Mouse (Mus musculus): ENCODE measurements around the gene Rasgrp1. TPM values are rescaled to one million over a fixed set of nuclear protein-coding genes. Genes with fewer than 3 reads are reported as not detected.

Gene Rasgrp1
- polyA plus RNA-seq (2015; fragmentation: Nextera tagmentation; extraction: Ambion mirVana), result 0.56 and 0.95 TPM in 2 replicates

GRCm38 (mm10) chr2:117342547-117343239 lies at the start of gene Rasgrp1:
Rasgrp1 (minus strand) TSS chr2:117343001.
- no peaks in the 10 kb centered on the region for H3K36me3 ChIP-seq
- peaks cover 40% of the 10 kb centered on the region for H3K27me3 ChIP-seq
- peak within 1 kb of the TSS; percentile 65 for H3K9ac ChIP-seq
- peak; percentile 88 for ATAC-seq (ENCODE audit: low read depth)
- H3K27ac ChIP-seq (replicated peaks), result no peak within 1 kb of the TSS
- peak within 1 kb of the TSS; percentile 88 for H3K4me2 ChIP-seq
- H3K4me1 ChIP-seq (replicated peaks), result peaks cover 15% of the 10 kb centered on the region
- WGBS, result 2% methylated on average over 56 of the region's 56 CpGs
- peak within 1 kb of the TSS; percentile 49 for H3K4me3 ChIP-seq
- no peaks in the 10 kb centered on the region for H3K9me3 ChIP-seq

DNA sequence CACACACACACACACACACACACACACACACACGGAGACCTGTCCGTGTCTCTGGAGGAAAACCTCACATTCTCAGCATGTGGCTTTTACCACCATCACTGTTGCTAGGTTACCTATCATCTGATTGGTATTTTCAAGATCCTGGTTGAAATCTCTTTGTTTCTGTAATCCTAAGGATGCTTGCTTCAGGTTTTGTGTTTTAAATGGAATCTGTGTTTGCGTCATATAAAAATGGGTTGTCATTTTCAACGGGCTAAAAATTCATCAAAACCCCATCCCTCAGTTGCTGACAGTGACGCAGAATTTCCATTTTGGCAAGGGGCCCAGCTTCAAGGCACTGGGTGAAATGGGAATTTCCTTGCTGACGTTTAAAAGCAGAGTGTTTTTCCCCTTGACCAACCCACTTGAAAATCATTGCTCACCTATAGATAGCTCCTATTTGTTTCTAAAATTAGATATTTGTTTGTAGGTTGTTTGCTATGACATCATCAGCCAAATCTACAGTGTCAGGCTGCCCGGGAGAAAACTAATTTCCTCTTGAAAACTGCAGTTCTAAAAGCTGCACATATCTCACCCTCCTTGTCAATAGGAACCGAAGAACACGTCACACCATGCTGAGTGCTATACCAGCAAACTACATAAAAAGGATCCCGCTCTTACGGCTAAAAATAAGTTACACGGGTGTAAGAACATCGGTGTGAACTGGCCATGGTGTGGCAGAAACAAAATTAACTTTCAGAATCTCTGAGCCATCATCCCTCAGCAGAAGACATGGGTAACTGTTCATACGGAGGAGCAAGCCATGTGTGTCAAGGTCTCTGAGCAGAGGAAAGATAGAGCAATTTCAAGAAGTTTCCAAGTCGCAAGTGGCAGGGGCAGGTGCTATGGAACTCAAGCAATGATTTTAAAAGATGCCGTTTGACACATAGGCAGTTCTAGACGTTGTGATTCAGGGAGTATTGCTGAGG lies 47.4 kb upstream of the Rasgrp1 start:
- Histone ChIP-seq H3K4me2 (no peak overlapping the region), H3K27ac (replicated peaks) (no peak overlapping the region), H3K36me3 (no peaks in the 10 kb centered on the region), H3K4me1 (replicated peaks) (peaks cover 11% of the 10 kb centered on the region), H3K9me3 (no peaks in the 10 kb centered on the region), H3K4me3 (no peak overlapping the region), H3K9ac (no peak overlapping the region), H3K27me3 (no peaks in the 10 kb centered on the region)
- whole genome bisulfite sequencing, result 78% methylated on average over 17 of the region's 17 CpGs
- no peak for ATAC-seq (ENCODE audit: low read depth)

- no peak overlapping the region for H3K9ac ChIP-seq
- no peaks in the 10 kb centered on the region for H3K9me3 ChIP-seq
- no peak overlapping the region for H3K27ac ChIP-seq (replicated peaks)
- H3K27me3 ChIP-seq, result no peaks in the 10 kb centered on the region
- H3K36me3 ChIP-seq, result no peaks in the 10 kb centered on the region
- H3K4me1 ChIP-seq (replicated peaks), result peaks cover 11% of the 10 kb centered on the region
- no peak for ATAC-seq (ENCODE audit: low read depth)
- H3K4me3 ChIP-seq, result no peak overlapping the region
- H3K4me2 ChIP-seq, result no peak overlapping the region
- 79% methylated on average over 3 of the region's 3 CpGs for WGBS
Observed at GRCm38 (mm10) chr2:117389460-117389859, 46.7 kb upstream of the Rasgrp1 start.

- peaks cover 18% of the 10 kb centered on the region for H3K4me1 ChIP-seq (replicated peaks)
- H3K9me3 ChIP-seq, result no peaks in the 10 kb centered on the region
- H3K27ac ChIP-seq (replicated peaks), result no peak overlapping the region
- ATAC-seq (ENCODE audit: low read depth), result no peak
- H3K27me3 ChIP-seq, result no peaks in the 10 kb centered on the region
- WGBS, result 96% methylated on average over 4 of the region's 4 CpGs
- no peaks in the 10 kb centered on the region for H3K36me3 ChIP-seq
- H3K9ac ChIP-seq, result no peak overlapping the region
- H3K4me2 ChIP-seq, result no peak overlapping the region
- H3K4me3 ChIP-seq, result no peak overlapping the region
Observed at GRCm38 (mm10) chr2:117388121-117388520, 45.3 kb upstream of the Rasgrp1 start.

- H3K9ac ChIP-seq, result no peak overlapping the region
- H3K27ac ChIP-seq (replicated peaks), result no peak overlapping the region
- WGBS, result 89% methylated on average over 12 of the region's 12 CpGs
- no peak for ATAC-seq (ENCODE audit: low read depth)
- no peaks in the 10 kb centered on the region for H3K27me3 ChIP-seq
- peaks cover 18% of the 10 kb centered on the region for H3K4me1 ChIP-seq (replicated peaks)
- no peak overlapping the region for H3K4me3 ChIP-seq
- H3K36me3 ChIP-seq, result no peaks in the 10 kb centered on the region
- no peaks in the 10 kb centered on the region for H3K9me3 ChIP-seq
- H3K4me2 ChIP-seq, result no peak overlapping the region
Observed at GRCm38 (mm10) chr2:117386981-117387705, 44.3 kb upstream of the Rasgrp1 start.

DNA sequence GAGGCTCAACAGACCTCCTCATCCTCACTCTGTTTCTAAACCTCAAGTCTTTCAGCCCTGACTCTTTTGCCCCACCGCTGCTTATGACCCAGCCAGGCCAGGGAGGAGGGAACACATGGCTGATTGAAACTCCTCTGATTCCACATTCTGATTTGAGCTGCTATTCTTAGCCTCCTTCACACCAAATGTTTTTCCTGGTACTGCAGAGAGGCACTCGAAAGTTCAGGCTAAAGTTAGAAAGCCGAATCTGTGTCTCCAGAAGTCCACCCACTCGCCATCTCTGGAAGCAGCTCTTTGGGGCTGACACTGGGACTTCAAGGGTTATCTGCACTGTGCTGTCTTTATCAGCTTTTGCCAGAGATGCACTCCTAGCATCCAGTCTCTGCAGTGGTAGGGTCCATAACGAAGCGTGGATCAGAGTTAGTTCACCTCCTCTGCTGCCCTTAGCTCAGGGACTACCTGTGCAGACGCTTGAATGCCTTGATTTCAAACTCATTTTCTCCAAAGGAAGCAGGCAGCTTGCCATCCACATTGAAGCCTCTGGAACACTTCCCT lies 43.3 kb upstream of the Rasgrp1 start:
- H3K27me3 ChIP-seq, result no peaks in the 10 kb centered on the region
- ATAC-seq (ENCODE audit: low read depth), result no peak
- WGBS, result 84% methylated on average over 7 of the region's 7 CpGs
- H3K36me3 ChIP-seq, result no peaks in the 10 kb centered on the region
- H3K9ac ChIP-seq, result no peak overlapping the region
- H3K4me2 ChIP-seq, result no peak overlapping the region
- no peak overlapping the region for H3K27ac ChIP-seq (replicated peaks)
- no peaks in the 10 kb centered on the region for H3K9me3 ChIP-seq
- H3K4me1 ChIP-seq (replicated peaks), result peaks cover 27% of the 10 kb centered on the region
- no peak overlapping the region for H3K4me3 ChIP-seq

DNA sequence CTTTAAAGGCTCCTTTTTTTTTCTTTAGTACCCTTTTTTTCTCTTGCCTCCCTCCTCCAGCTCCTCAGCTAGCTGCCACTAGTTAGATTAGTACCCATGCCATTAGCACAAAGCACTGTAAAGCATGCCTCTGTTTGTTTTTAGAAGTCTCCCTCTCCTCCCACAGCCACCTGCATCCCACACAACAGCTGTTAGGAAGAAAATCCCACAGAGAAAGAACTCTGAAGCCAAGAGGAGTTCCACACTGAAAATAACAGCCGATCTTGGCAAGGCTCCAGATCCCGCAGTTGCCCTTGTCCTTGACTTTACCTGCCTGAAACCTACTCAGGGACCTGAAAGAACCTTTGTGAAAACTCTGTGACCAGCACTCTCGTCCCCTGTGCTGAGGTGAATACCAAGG lies 38.5 kb upstream of the Rasgrp1 start:
- H3K9me3 ChIP-seq, result no peaks in the 10 kb centered on the region
- no peak overlapping the region for H3K4me2 ChIP-seq
- no peak overlapping the region for H3K4me3 ChIP-seq
- H3K27ac ChIP-seq (replicated peaks), result no peak overlapping the region
- H3K4me1 ChIP-seq (replicated peaks), result peaks cover 16% of the 10 kb centered on the region
- 73% methylated on average over 3 of the region's 3 CpGs for WGBS
- no peak for ATAC-seq (ENCODE audit: low read depth)
- H3K9ac ChIP-seq, result no peak overlapping the region
- no peaks in the 10 kb centered on the region for H3K27me3 ChIP-seq
- H3K36me3 ChIP-seq, result no peaks in the 10 kb centered on the region

DNA sequence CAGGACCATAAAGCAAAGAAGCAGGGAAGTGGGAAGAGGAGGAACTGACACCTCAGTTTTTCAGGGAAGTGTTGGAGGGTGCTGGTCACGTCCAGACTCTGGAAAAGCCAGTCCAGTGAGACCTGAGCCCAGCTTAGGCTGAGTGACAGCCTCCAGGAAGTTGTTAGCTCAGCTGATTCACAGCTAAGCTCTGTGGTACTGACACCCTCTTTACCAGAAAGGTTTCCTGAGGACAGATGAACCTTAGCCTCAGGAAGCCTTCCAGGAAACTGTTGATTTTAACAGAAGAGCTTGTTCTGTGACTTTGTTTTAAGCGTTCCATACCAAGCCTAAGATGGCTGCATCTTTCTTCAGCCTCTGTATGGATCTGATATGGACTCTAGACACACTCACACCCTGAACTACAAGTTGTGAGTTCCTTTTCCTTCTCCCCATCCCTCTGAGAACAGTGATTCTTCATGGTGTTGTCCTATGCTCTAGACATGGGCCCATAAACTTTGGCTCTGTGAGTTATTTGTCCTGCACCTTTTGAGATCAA lies 31.6 kb upstream of the Rasgrp1 start:
- no peaks in the 10 kb centered on the region for H3K36me3 ChIP-seq
- H3K27me3 ChIP-seq, result no peaks in the 10 kb centered on the region
- no peak for ATAC-seq (ENCODE audit: low read depth)
- no peak overlapping the region for H3K27ac ChIP-seq (replicated peaks)
- no peak overlapping the region for H3K4me2 ChIP-seq
- H3K4me1 ChIP-seq (replicated peaks), result no peaks in the 10 kb centered on the region
- no peak overlapping the region for H3K4me3 ChIP-seq
- H3K9ac ChIP-seq, result no peak overlapping the region
- no peaks in the 10 kb centered on the region for H3K9me3 ChIP-seq
- 74% methylated on average over 2 of the region's 2 CpGs for WGBS

DNA sequence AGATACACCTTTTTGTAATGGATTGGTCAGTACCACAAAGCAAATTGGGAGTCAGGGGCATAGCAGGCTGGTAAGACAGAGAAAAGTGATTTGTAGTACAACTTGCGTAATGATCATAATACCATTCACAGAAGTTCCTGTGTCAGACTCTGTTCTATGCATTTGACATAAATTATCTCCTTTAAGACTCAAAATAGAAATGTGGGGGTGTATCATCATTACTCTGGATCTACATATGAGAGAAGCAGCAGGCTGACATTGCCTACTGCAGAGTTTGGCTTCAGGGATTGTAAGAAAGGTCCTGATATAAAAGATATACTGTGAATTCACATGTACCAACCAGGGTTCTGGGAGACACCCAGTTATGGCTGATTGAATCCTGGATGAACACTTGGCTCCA lies 28.9 kb upstream of the Rasgrp1 start:
- 89% methylated on average over 1 of the region's 1 CpGs for WGBS
- H3K27ac ChIP-seq (replicated peaks), result no peak overlapping the region
- no peaks in the 10 kb centered on the region for H3K36me3 ChIP-seq
- ATAC-seq (ENCODE audit: low read depth), result no peak
- H3K27me3 ChIP-seq, result no peaks in the 10 kb centered on the region
- no peaks in the 10 kb centered on the region for H3K9me3 ChIP-seq
- no peaks in the 10 kb centered on the region for H3K4me1 ChIP-seq (replicated peaks)
- no peak overlapping the region for H3K4me2 ChIP-seq
- H3K4me3 ChIP-seq, result no peak overlapping the region
- no peak overlapping the region for H3K9ac ChIP-seq

DNA sequence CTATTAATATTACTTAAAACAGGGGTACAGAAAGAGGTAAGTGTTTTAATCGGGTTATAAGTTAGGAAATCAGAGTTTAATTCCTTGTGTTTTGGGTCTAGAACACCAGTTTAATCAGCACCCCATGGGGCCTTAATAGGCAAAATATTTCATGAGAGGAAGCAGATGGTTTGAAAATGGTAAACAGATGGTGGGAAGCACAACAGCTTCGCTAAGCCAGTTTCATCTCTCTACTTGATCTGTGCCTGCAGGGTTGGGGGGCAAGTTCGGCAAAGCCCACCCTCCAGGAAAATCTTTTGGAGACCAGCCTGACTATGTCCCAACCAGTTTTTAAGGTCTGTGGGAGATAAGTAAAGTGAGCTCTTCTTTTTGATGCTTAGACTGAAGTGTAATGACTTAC lies 23.7 kb upstream of the Rasgrp1 start:
- H3K9ac ChIP-seq, result no peak overlapping the region
- WGBS, result 73% methylated on average over 3 of the region's 3 CpGs
- ATAC-seq (ENCODE audit: low read depth), result no peak
- H3K36me3 ChIP-seq, result no peaks in the 10 kb centered on the region
- no peak overlapping the region for H3K4me2 ChIP-seq
- H3K9me3 ChIP-seq, result no peaks in the 10 kb centered on the region
- no peak overlapping the region for H3K27ac ChIP-seq (replicated peaks)
- H3K27me3 ChIP-seq, result no peaks in the 10 kb centered on the region
- H3K4me3 ChIP-seq, result no peak overlapping the region
- H3K4me1 ChIP-seq (replicated peaks), result no peaks in the 10 kb centered on the region

DNA sequence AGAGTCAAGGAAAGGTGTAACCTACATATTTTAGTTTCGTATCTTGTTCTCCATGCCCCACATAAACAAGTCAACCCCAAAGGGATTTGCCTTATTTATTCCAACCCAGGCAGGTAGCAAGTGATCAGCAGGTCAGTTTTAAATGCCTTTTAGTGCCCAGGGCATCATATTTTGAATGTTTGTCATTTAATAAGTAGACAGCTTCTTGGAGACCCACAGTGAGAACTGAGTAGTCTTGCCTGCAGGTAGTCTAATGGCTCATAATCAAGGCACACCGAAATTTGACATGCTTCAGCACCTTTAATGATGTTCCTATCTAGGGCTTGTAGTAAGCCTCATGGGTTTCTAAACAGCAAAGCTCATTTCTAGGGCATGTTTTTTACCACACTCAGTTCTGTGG lies 21.3 kb upstream of the Rasgrp1 start:
- Histone ChIP-seq H3K4me1 (replicated peaks) (no peaks in the 10 kb centered on the region), H3K9ac (no peak overlapping the region), H3K36me3 (no peaks in the 10 kb centered on the region), H3K4me2 (no peak overlapping the region), H3K4me3 (no peak overlapping the region), H3K9me3 (no peaks in the 10 kb centered on the region), H3K27me3 (no peaks in the 10 kb centered on the region), H3K27ac (replicated peaks) (no peak overlapping the region)
- WGBS, result 84% methylated on average over 2 of the region's 2 CpGs
- ATAC-seq (ENCODE audit: low read depth), result no peak
